Comparison of ENCODE assay signal across 10 mouse cellular contexts in genomic region chr10:82817514-82817913, GRCm38 (mm10).
"Had no signal": no experiment of that assay in that cellular context is flagged by ENCODE, and none has a peak within 500 bp of the region (broad histone marks: within the 10 kb centered on the region; RNA-seq: fewer than 3 reads in every experiment).

No protein-coding gene starts in this region.

- H3K9ac ChIP-seq: lung, embryonic 14.5 days; midbrain, embryonic 12.5 days; neural tube, embryonic 13.5 days had no signal

- H3K4me3 ChIP-seq: left cerebral cortex, adult 2 months; limb, embryonic 10.5 days; midbrain, embryonic 12.5 days; neural tube, embryonic 13.5 days had no signal

- H3K9me3 ChIP-seq: limb, embryonic 10.5 days; midbrain, embryonic 12.5 days; neural tube, embryonic 13.5 days had no signal

- DNase-seq: lung, embryonic 14.5 days; lung, postnatal 10 days; lung, postnatal 4 days had no signal

- H3K27me3 ChIP-seq: midbrain, embryonic 12.5 days; neural tube, embryonic 13.5 days had no signal

- H3K27ac ChIP-seq: left cerebral cortex, adult 2 months; limb, embryonic 10.5 days; midbrain, embryonic 12.5 days; neural tube, embryonic 13.5 days; stomach, postnatal 0 days had no signal

- H3K36me3 ChIP-seq: limb, embryonic 10.5 days; midbrain, embryonic 12.5 days; neural tube, embryonic 13.5 days had no signal

- ATAC-seq: midbrain, embryonic 16.5 days had no signal

- H3K4me2 ChIP-seq: liver, embryonic 11.5 days; lung, embryonic 14.5 days; midbrain, embryonic 12.5 days; neural tube, embryonic 13.5 days had no signal
